ENCODE assay signal across 8 mouse cellular contexts in genomic region chr1:80756824-80757649, GRCm38 (mm10). TPM values are rescaled to one million over a fixed set of nuclear protein-coding genes. Genes with fewer than 3 reads are reported as not detected.
DNase-seq lines count a peak whose midpoint lies in the region; ATAC-seq and TF ChIP-seq lines count a peak whose summit lies in the region.

No protein-coding gene starts in this region.

- WGBS in heart, embryonic 16.5 days: 9% methylated on average over 14 of the region's 14 CpGs
- WGBS in lung, adult 2 months: 5% methylated on average over 14 of the region's 14 CpGs
- WGBS in neural tube, embryonic 12.5 days: 9% methylated on average over 14 of the region's 14 CpGs

- peak overlapping the region; percentile 98 for H3K4me2 ChIP-seq in heart, embryonic 16.5 days (ENCODE audit: low read depth, low read length)
- H3K4me2 ChIP-seq in neural tube, embryonic 12.5 days (replicated peaks): peak overlapping the region; percentile 96

- no peaks in the 10 kb centered on the region for H3K36me3 ChIP-seq in heart, embryonic 16.5 days (ENCODE audit: control insufficient read depth, insufficient read depth)
- H3K36me3 ChIP-seq in neural tube, embryonic 12.5 days: no peaks in the 10 kb centered on the region

- H3K4me3 ChIP-seq in heart, embryonic 16.5 days (ENCODE audit: low read length): peak overlapping the region; percentile 80
- H3K4me3 ChIP-seq in lung, adult 2 months (replicated peaks; ENCODE audit: extremely low read depth, low read depth, low read length): peak overlapping the region; percentile 30
- peak overlapping the region; percentile 70 for H3K4me3 ChIP-seq in neural tube, embryonic 12.5 days

- no peak for ATAC-seq in heart, embryonic 16.5 days (replicated peaks; ENCODE audit: extremely low read depth, insufficient read depth, low FRiP score)
- peak; percentile 46; the same call in 1 of the 2 replicates for ATAC-seq in neural tube, embryonic 12.5 days (ENCODE audit: low FRiP score, low read depth)

- peak; percentile 20 to 29 for DNase-seq in heart, adult 18-20 months
- no peak for DNase-seq in heart, postnatal 25 days (ENCODE audit: low spot score)
- DNase-seq in embryo, embryonic 11 days: peak; percentile 59
- DNase-seq in kidney, postnatal 14 days: peak; percentile 20
- no peak for DNase-seq in lung, adult 2 months
- no peak for DNase-seq in urinary bladder, adult 2 months (ENCODE audit: low spot score)

- TF ChIP-seq CTCF in lung, adult 2 months (IDR thresholded peaks at IDR 0.05; ENCODE audit: insufficient read depth, low read length): no peak

- TF ChIP-seq POLR2A in lung, adult 2 months (IDR thresholded peaks at IDR 0.05; ENCODE audit: borderline replicate concordance, extremely low read depth, low read depth, low read length): no peak

- H3K9ac ChIP-seq in heart, embryonic 16.5 days (ENCODE audit: low read length): peak overlapping the region; percentile 30
- no peak overlapping the region for H3K9ac ChIP-seq in neural tube, embryonic 12.5 days

- H3K27ac ChIP-seq in heart, embryonic 16.5 days (ENCODE audit: low read length): no peak overlapping the region
- H3K27ac ChIP-seq in neural tube, embryonic 12.5 days: no peak overlapping the region

- H3K4me1 ChIP-seq in heart, embryonic 16.5 days (ENCODE audit: control insufficient read depth, insufficient read depth, low read length): peaks cover 10% of the 10 kb centered on the region
- no peaks in the 10 kb centered on the region for H3K4me1 ChIP-seq in lung, adult 2 months (ENCODE audit: control insufficient read depth, insufficient read depth, low read length)
- H3K4me1 ChIP-seq in neural tube, embryonic 12.5 days: peaks cover 14% of the 10 kb centered on the region

- H3K27me3 ChIP-seq in heart, embryonic 16.5 days (ENCODE audit: control insufficient read depth, insufficient read depth, low read length): no peaks in the 10 kb centered on the region; the same call in 1 of the 2 replicates
- H3K27me3 ChIP-seq in neural tube, embryonic 12.5 days (replicated peaks): peaks cover 9% of the 10 kb centered on the region; the same call in 1 of the 2 replicates

- no peaks in the 10 kb centered on the region for H3K9me3 ChIP-seq in heart, embryonic 16.5 days (replicated peaks; ENCODE audit: control insufficient read depth, low read length)
- H3K9me3 ChIP-seq in neural tube, embryonic 12.5 days: no peaks in the 10 kb centered on the region

- intact Hi-C loops in heart, postnatal 25 days (cut with DNase I): no loop called here

RNA-seq across cellular contexts. Expression of gene Dock10, which starts 1.3 kb away (rescaled TPM):
- total RNA-seq in heart, adult 18-20 months (2021): 1 to 10 TPM; 4.1 to 8.0 TPM
- total RNA-seq in heart, postnatal 25 days (2021): 1 to 10 TPM; 3.6 to 5.6 TPM
- 3.5 and 5.4 TPM in 2 replicates for polyA plus RNA-seq in heart, embryonic 16.5 days (2015; fragmentation: Nextera tagmentation; extraction: Ambion mirVana)
- polyA plus RNA-seq in lung, adult 2 months (2012; rRNA removed): 9.8 and 13.6 TPM in 2 replicates
- 3.8 and 5.2 TPM in 2 replicates for polyA plus RNA-seq in neural tube, embryonic 12.5 days (2016; fragmentation: Nextera tagmentation; extraction: Ambion mirVana)
- 15.2 and 16.0 TPM in 2 replicates for polyA plus RNA-seq in urinary bladder, adult 2 months (2012; rRNA removed)

Comparison
In these comparisons a context has a peak if more than half of its experiments do, and no peak if none do; other contexts are left out.
1. DNase-seq: peak in heart, adult 18-20 months (2 of 2), embryo, embryonic 11 days (single experiment) and kidney, postnatal 14 days (single experiment); none in heart, postnatal 25 days (single experiment), lung, adult 2 months (single experiment) and urinary bladder, adult 2 months (single experiment).
2. H3K4me3 ChIP-seq: peak in every context shown above with its lines; median percentile 80 in heart, embryonic 16.5 days; 70 in neural tube, embryonic 12.5 days; 30 in lung, adult 2 months.